Mouse (Mus musculus): ENCODE results near the gene Mef2a.
A peak's percentile ranks its signal among the peaks of the same experiment; 100 is the strongest.

The Mef2a gene

GRCm38 (mm10) chr7:67243121-67243893 is 129.4 kb downstream of the Mef2a start:
- DNase-seq: peak in 1 of 2 experiments; percentile 13

DNA sequence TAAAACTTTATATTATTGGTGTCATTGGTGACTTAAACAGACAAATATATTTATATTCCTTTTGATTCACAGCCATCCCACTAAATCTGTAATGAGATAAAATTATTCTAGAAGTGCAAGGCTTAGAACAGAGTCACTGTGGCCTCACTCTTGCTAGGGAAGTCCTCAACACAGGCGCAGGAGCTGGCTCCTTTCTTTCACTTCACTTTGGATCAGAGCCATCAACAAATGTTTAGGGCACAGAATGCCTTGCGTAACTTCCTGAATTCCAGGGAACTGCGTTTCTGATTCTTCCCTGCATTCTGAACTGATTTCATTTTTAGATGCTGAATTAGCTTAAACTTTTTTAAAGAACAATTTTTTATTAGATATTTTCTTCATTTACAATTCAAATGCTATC is 130.7 kb downstream of the Mef2a start:
- peak in 1 of 2 experiments; percentile 48 for DNase-seq

DNA sequence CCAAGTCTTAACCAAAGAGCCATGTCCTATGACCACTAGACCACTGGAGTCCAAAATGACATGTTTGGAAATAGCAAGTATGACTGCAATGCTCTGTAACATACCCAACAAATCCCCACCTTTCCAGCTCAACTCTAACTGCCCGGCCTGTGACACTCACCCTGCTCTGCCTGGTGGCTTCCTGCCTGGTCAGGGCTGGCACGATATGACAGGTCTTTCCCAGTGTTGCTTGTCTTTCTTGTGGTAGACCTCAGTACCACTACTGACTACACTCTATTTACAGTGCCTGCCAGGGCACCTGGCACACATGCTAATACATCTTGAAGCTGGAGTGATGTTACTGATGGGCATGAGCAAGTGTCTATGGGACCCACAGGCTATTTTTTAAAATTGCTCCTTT is 134.9 kb downstream of the Mef2a start:
- DNase-seq: no peak

- DNase-seq: no peak
Measured at GRCm38 (mm10) chr7:67236351-67236750, 136.3 kb downstream of the Mef2a start.

DNA sequence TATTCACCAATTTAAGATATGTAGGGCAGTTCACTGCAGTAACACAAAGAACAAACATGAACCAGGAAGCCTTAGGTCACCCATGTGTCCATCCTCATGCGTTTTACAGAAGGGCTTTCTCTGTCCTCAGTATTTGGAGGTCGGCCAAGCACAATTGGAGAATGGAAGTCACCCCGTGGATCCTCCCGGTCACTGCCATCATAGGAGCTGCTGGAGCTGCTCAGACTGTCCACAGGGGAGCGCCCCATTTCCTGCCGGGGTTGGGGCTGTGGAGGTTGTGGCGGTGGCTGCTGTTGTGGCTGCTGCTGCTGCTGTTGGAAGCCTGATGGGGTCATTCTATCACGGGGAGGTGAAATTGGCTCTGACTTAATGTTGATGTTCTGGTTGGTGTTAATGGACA is 137.9 kb downstream of the Mef2a start:
- DNase-seq: no peak

GRCm38 (mm10) chr7:67232504-67232903 is 140.2 kb downstream of the Mef2a start:
- DNase-seq: no peak

DNA sequence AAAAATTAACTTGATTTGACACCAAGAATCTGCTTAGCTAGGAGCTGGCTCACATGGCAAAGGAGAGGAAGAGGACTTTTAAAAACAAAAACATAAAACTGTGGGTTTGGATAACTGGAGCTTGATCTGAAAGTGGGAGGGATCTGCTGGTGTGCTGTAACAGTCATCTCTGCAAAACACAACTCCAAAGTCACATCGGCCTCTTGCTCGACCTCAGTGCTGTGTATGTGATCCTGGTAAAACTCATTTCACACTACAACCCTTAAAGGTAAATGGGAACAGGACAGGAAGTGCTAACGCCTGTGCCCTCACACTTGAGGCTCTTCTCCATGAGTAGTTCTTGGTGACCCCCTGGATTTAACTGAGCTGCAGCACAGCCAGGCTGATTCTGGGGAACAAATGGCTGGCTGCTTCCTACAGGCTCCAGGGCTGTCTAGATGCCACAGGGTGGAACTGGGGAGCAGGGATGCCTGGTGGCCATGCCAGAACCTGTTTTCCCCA is 142.0 kb downstream of the Mef2a start:
- no peak for DNase-seq

DNA sequence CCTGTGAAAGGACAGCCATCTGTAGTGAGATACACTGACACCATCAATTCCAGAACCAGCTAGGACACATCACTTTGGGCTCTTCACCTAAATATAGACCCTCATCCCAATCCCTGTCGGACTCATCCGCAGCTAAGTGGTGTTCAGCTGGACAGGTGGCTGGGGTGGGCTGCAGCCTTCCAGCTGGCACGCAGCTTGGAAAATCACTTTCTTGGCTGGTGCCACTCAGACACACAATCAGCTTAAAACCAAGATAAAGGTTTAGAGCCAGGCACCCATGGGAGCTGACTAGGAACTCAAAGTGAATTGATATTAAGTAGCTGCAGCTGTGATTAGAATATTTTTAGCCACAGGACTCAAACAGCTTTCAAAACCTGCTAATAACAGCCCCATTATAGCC is 142.4 kb downstream of the Mef2a start:
- no peak for DNase-seq

GRCm38 (mm10) chr7:67229701-67230100 is 143.0 kb downstream of the Mef2a start:
- DNase-seq: no peak

GRCm38 (mm10) chr7:67228891-67229602 is 143.6 kb downstream of the Mef2a start:
- DNase-seq: peak in 1 of 2 experiments; percentile 21

DNA sequence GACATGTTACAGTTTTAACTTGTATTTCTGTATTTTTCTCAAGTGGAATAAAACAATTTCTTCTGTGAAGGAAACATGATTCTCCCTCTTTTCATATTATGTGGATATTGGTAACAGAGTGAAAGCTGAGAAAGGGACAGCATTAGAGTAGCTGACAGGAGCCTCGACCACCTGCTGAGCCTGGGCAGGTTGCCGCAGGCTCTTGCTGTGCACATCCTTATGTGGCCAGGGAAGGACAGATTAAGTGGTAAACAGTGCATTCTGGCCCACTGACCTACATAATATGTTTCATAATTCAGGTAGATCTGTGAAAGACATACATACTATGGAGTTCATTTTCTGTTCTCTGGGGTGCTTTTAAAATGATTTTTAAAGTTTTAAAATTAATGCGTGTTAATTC is 144.3 kb downstream of the Mef2a start:
- DNase-seq: no peak

GRCm38 (mm10) chr7:67227538-67227937 is 145.1 kb downstream of the Mef2a start:
- no peak for DNase-seq

DNA sequence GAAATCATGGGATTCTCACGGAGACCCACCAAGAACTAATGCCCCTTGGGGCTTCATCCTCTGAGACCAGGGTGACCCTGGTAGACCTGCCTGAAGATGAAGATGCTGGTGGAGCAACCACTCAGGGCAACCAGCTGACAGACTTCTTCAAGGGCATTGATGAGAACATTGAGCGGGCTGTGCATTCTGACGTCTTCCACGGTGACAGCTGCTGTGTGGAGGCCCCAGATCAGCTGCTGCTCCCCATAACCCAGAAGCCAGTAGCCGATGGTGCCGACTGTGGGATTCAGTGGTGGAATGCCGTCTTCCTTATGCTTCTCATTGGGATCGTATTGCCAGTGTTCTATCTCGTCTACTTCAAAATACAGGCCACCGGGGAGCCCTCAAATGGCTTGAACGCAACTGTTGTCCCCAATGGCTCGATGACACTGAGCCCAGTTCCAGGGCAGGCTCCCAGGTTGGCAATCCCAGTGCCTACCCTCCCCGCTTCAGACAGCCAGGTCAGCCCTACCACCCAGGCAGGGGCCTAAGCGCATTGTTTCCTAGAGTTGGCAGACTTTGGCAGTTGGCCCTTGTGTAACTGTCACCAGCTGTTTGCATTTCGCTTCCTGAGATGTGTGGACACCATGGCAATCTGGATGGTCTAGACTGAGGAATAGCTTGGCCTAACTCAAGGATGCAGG is 146.6 kb downstream of the Mef2a start:
- no peak for DNase-seq

DNA sequence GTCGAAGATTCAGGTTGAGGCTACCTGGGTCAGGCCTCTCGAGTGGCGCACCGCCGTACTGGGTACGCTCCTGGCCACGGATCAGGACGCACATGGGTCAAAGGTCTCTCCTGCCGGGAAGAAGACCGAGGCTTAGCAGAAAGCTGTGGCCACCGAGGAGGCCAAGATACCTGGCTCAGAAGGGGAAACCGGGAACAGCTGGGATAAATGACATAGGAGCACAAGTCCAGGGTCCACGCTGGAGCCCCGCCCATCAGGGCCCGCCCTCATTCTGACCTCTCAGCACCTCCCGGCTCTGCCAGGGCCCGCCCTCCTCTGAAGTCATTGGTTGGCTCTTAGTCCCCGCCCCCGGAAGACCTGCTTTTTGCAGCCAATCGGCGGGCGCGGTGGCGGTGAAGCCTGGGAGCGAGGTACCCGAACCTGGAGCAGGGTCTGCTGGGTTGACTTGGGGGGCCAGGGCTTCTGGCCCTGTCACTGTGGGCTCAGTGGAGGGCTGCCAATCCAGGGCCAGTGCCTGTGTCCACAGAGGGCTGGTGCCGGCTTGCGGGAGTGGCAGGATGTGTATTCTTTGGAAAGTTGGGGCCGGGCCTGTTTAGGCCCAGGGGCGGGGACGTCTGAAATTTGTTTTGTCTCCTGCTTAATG is 150.3 kb downstream of the Mef2a start, which contains the start of gene Lysmd4:
Gene Lysmd4 (plus strand): TSS at position 325 of the 643 bp plus-strand sequence.
- DNase-seq: peak; percentile 97 to 98

DNA sequence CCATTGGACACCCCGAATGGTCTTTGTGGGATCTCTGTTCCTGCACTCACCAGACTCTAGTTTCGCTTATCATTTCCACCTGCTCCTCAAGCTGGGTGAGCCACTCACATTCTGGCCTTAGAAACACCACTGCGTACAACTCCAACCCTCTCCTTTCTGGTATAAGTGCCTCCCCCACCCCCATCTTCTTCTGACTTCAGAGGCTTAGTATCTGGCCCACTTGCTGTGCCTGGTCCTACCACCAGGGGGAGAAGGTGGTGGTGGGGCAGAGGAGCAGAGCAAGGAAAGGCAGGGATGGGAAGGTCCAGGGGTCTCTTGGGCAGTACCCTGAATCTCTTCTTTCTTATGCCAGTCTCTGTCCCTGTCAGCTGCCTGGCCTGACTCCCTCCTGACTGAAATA is 155.6 kb downstream of the Mef2a start:
- DNase-seq: peak; percentile 42 to 68

- DNase-seq: peak in 1 of 2 experiments; percentile 16
Measured at GRCm38 (mm10) chr7:67216351-67216750, 156.3 kb downstream of the Mef2a start.

DNA sequence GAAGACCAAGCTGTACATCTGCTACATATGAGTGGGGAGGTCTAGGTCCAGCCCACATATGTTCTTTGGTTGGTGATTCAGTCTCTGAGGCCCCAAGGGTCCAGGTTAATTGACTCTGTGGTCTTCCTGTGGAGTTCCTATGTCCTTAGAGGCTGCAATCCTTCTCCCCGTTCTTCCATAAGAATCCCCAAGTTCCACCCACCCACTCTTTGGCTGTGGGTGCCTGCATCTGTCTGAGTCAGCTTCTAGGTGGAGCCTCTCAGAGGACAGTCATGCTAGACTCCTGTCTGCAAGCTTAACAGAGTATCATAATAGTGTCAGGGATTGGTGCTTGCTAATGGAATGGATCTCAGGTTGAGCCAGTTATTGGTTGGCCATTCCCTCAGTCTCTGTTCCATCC is 159.1 kb downstream of the Mef2a start:
- DNase-seq: no peak

DNA sequence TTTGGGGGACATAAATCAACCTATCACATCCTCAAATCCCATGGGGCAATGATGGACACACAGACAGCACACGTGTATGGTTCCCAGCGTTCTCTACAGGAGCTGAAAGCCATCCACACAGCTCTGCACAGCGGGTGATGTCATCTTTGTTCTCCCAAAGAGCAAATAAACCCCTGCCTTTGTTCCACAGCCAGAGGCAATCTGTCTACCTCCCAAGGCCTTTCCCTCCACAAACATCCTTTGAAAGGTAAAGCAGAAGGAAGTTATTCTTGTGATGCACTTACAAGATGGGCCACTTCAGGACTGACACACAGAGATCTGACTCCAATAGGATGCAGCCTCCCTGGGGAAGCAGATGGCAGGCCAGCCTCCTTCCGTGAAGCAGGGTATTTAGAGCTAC is 160.7 kb downstream of the Mef2a start:
- DNase-seq: no peak

DNA sequence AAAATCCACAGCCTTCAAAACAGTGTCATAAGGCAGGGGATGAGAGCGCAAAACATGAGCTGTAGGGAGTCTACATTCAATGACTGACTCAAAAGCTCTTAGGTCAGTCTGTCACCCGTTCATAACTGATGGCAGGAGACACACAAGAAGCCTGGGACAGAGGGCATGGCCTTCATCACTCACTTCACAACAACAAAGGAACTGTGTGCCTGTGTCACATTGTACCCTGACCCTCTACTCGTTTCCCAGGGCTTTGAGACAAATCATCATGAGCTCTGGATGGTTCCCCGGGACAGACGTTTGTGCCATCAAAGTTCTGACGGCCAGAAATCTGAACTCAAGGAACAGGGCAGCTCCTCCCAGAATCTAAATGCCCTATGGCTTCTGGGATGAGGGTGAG is 161.3 kb downstream of the Mef2a start:
- DNase-seq: no peak

GRCm38 (mm10) chr7:67210004-67210833 is 162.4 kb downstream of the Mef2a start:
- no peak for DNase-seq

GRCm38 (mm10) chr7:67208317-67208716 is 164.3 kb downstream of the Mef2a start:
- no peak for DNase-seq

GRCm38 (mm10) chr7:67207701-67208100 is 165.0 kb downstream of the Mef2a start:
- DNase-seq: no peak
